Mouse (Mus musculus) myocyte (in vitro differentiated cells): ENCODE measurements at regions not wholly inside any gene's neighbourhood (a gene's known extent, or its start where the extent isn't known, plus 50 kb on each side); places are given as distances from the start of the nearest gene placed in this dataset.

ENCODE experiments used
- H3K27me3 ChIP-seq: one replicate; pipeline ENCODE4 v1.6.1; 2011; ENCODE audit not compliant: control insufficient read depth, insufficient read depth, insufficient read length
- H3K36me3 ChIP-seq: one replicate; pipeline ENCODE4 v1.6.1; 2011; ENCODE audit not compliant: control insufficient read depth, insufficient read depth
- H3K4me2 ChIP-seq: one replicate; pipeline ENCODE4 v1.6.1; 2011; ENCODE audit warnings: low read depth, control low read depth
- H3K4me3 ChIP-seq: one replicate; pipeline ENCODE4 v1.5.1; 2011; ENCODE audit warnings: mild to moderate bottlenecking, control low read depth, moderate library complexity
- H3K79me2 ChIP-seq: one replicate; pipeline ENCODE4 v1.6.1; 2011; ENCODE audit not compliant: control insufficient read depth, insufficient read depth
- H3ac ChIP-seq: one replicate; pipeline ENCODE4 v1.6.1; 2011; ENCODE audit not compliant: control insufficient read depth, insufficient read length
- CEBPB ChIP-seq: IDR thresholded peaks from 2 replicates; pipeline ENCODE4 v1.6.1; 2011; ENCODE audit warnings: mild to moderate bottlenecking, moderate library complexity; ENCODE audit not compliant: poor library complexity, insufficient read depth, severe bottlenecking
- E2F4 ChIP-seq: IDR thresholded peaks from one replicate; pipeline ENCODE4 v1.6.1; 2011; ENCODE audit warnings: mild to moderate bottlenecking, control low read depth, moderate library complexity; ENCODE audit not compliant: insufficient read depth
- MAX ChIP-seq: IDR thresholded peaks from one replicate; pipeline ENCODE4 v1.6.1; 2011; ENCODE audit warnings: low read depth, mild to moderate bottlenecking, control low read depth
- MYOD1 ChIP-seq, 3 experiments: IDR thresholded peaks; one replicate each; pipeline ENCODE4 v1.6.1; 2011; ENCODE audit warnings: control low read depth in 2 of 3, low read depth in 2 of 3, mild to moderate bottlenecking in 2 of 3, moderate library complexity in 1 of 3; ENCODE audit not compliant: insufficient read length in 2 of 3, control insufficient read depth in 1 of 3
- MYOG ChIP-seq, 3 experiments: IDR thresholded peaks; one replicate each; pipeline ENCODE4 v1.6.1; 2011; ENCODE audit warnings: control low read depth in 2 of 3, low read depth in 2 of 3, mild to moderate bottlenecking in 2 of 3; ENCODE audit not compliant: insufficient read length in 2 of 3, control insufficient read depth in 1 of 3, insufficient read depth in 1 of 3
- POLR2A ChIP-seq: IDR thresholded peaks from one replicate; pipeline ENCODE4 v1.6.1; 2011; ENCODE audit warnings: low read depth, mild to moderate bottlenecking, control low read depth, moderate library complexity; ENCODE audit not compliant: insufficient read length
- POLR2AphosphoS2 ChIP-seq: IDR thresholded peaks from one replicate; pipeline ENCODE4 v1.6.1; 2011; ENCODE audit warnings: low read depth, control low read depth; ENCODE audit not compliant: insufficient read length
- REST ChIP-seq: IDR thresholded peaks from one replicate; pipeline ENCODE4 v1.6.1; 2011; ENCODE audit warnings: mild to moderate bottlenecking, control low read depth, moderate library complexity; ENCODE audit not compliant: insufficient read depth, insufficient read length
- SRF ChIP-seq: IDR thresholded peaks from one replicate; pipeline ENCODE4 v1.6.1; 2011; ENCODE audit warnings: low read depth; ENCODE audit not compliant: control insufficient read depth, insufficient read length
- TCF12 ChIP-seq: IDR thresholded peaks from one replicate; pipeline ENCODE4 v1.6.1; 2011; ENCODE audit warnings: mild to moderate bottlenecking, control low read depth; ENCODE audit not compliant: poor library complexity, insufficient read depth, severe bottlenecking
- TCF3 ChIP-seq: IDR thresholded peaks from one replicate; pipeline ENCODE4 v1.6.1; 2011; ENCODE audit warnings: low read depth, control low read depth; ENCODE audit not compliant: insufficient read length
- USF1 ChIP-seq: IDR thresholded peaks from one replicate; pipeline ENCODE4 v1.6.1; 2011; ENCODE audit warnings: low read depth, mild to moderate bottlenecking, control low read depth, moderate library complexity

DNA sequence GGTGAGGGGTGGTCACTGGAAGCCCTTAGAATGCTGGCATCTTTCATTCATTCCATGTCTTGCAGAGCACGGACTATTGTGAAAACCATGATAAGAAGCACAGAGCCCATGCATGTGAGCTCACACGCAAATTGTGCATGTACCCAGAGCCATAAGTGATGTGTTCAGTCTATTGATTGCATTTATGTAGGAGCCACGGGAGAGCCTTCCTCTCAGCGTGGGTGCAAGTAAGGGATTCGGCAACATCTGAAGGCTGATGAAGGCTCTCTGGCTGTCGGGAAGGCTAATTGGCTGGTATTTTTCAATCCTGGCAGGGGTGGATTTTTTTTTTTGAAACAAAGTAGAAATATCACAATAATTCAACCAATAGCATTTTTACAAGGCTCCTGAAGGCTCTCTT, 150.5 kb downstream of the Sox11 start:
- H3K4me3 ChIP-seq = no peak overlapping the region
- H3ac ChIP-seq = no peak overlapping the region
- H3K27me3 ChIP-seq = no peaks in the 10 kb centered on the region
- H3K36me3 ChIP-seq = no peaks in the 10 kb centered on the region
- H3K4me2 ChIP-seq = no peak overlapping the region
- no peaks in the 10 kb centered on the region for H3K79me2 ChIP-seq
- TF ChIP-seq REST = no peak
- no peak for TF ChIP-seq MYOD1 (IDR thresholded peaks at IDR 0.05; ENCODE audit: control insufficient read depth in 1 of 3, insufficient read length in 2 of 3, low read depth in 2 of 3)
- no peak for TF ChIP-seq USF1
- TF ChIP-seq TCF12 = no peak
- TF ChIP-seq MYOG (IDR thresholded peaks at IDR 0.05; ENCODE audit: control insufficient read depth in 1 of 3, insufficient read depth in 1 of 3, insufficient read length in 2 of 3, low read depth in 2 of 3) = no peak
- no peak for TF ChIP-seq E2F4

DNA sequence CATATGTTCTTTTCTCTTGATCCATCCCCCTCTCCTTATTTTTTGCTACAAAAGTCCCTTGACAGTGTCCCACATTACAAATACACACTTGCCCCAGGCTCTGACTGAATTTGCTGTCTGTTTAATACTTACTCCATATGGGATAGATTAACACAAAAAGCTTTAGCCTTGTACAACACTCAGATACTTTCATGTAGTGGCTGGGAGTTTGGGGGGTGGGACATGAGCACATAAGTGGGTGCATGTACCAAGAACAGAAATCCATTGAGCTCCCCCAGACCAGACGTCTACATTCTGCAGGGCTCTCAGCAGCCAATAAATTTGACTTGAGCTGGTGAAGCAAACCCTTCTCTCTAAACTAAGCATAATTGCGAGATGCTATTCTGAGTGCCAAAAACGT, 154.9 kb downstream of the Sox11 start:
- Histone ChIP-seq H3K4me2 (no peak overlapping the region), H3K27me3 (no peaks in the 10 kb centered on the region), H3K36me3 (no peaks in the 10 kb centered on the region), H3K4me3 (no peak overlapping the region), H3K79me2 (no peaks in the 10 kb centered on the region), H3ac (no peak overlapping the region)
- TF ChIP-seq POLR2AphosphoS2 = no peak
- TF ChIP-seq REST = no peak

DNA sequence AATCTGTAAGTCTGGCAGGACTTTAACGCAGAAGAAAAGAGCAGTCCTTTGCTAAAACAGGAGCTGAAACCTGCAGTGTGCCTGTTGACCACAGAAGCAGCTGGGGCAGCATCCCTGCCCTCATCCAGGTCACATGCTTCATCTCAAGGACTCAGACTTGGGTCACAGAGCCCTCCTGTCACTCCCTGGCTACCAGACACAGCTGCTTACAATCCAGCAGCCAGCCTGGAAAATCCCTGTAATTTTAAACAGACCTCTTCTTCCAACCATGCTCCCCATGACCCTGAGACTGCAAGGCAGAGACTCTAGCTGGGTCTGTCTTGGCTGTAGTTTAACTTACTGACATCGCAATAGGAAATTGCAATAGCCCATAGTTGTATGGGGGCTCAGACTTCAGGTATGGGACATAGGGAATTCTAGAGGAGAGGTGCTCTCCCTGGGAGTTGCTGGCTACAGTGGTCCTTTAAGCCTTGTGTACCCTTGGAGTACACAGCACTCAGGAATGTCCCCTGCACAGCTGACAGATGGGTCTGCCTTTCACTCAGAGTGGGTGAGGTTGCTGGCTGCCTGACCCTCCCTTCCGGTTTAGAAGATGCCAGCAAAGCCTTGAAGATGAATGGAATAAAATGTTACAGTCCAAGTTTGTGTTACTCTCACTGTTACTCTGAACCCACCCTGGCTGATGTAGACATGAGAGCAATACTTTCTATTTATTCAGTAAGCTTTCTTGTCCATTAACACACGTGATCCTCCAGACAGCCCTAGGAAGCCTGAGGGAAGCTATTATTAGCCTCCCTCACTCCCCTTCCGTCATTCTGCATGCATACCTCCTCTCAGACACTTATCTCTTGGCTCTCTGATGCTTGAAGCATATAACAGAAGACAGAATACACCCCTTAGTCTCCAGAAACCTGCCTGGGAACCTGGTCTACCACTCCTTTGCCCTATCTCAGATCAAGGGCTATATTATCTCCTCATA, 159.7 kb downstream of the Sox11 start:
- peak overlapping the region; percentile 24 for H3K4me2 ChIP-seq
- H3K79me2 ChIP-seq = no peaks in the 10 kb centered on the region
- no peaks in the 10 kb centered on the region for H3K36me3 ChIP-seq
- H3K27me3 ChIP-seq = no peaks in the 10 kb centered on the region
- no peak overlapping the region for H3K4me3 ChIP-seq
- H3ac ChIP-seq = no peak overlapping the region
- TF ChIP-seq E2F4 = no peak
- no peak for TF ChIP-seq TCF3
- no peak for TF ChIP-seq TCF12
- TF ChIP-seq USF1 = no peak
- no peak for TF ChIP-seq MAX
- TF ChIP-seq POLR2AphosphoS2 = no peak
- no peak for TF ChIP-seq CEBPB
- TF ChIP-seq REST = no peak
- no peak for TF ChIP-seq POLR2A
- TF ChIP-seq SRF = no peak
- peak in 1 of 3 experiments; percentile 82 for TF ChIP-seq MYOD1 (IDR thresholded peaks at IDR 0.05; ENCODE audit: control insufficient read depth in 1 of 3, insufficient read length in 2 of 3, low read depth in 2 of 3)
- peak in 1 of 3 experiments; percentile 47 for TF ChIP-seq MYOG (IDR thresholded peaks at IDR 0.05; ENCODE audit: control insufficient read depth in 1 of 3, insufficient read depth in 1 of 3, insufficient read length in 2 of 3, low read depth in 2 of 3)

DNA sequence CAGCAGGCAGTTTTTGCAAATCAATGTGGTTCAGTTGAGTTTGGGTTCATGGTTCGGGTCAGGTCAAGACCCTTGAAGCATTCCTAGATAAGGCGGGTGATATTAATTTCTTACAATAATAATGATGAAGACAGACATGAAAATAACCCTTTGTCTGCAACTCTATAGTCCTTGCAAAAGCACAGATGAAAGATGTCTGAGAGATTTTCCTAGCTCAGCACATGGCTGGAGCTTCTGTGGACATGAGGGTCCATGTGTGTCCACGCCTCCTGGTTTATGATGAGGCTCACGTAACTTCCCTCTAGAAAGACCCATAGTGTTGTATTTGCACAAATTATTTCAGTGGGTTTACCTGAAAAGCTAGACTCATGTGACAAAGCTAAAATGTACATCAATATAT, 168.8 kb downstream of the Sox11 start:
- TF ChIP-seq POLR2AphosphoS2 (no peak), CEBPB (no peak), E2F4 (no peak), TCF3 (no peak), MAX (no peak), SRF (no peak), POLR2A (no peak), MYOD1 (IDR thresholded peaks at IDR 0.05; ENCODE audit: control insufficient read depth in 1 of 3, insufficient read length in 2 of 3, low read depth in 2 of 3) (no peak)
- Histone ChIP-seq H3K27me3 (no peaks in the 10 kb centered on the region), H3K79me2 (no peaks in the 10 kb centered on the region), H3K4me3 (no peak overlapping the region), H3K36me3 (no peaks in the 10 kb centered on the region), H3K4me2 (no peak overlapping the region), H3ac (no peak overlapping the region)

DNA sequence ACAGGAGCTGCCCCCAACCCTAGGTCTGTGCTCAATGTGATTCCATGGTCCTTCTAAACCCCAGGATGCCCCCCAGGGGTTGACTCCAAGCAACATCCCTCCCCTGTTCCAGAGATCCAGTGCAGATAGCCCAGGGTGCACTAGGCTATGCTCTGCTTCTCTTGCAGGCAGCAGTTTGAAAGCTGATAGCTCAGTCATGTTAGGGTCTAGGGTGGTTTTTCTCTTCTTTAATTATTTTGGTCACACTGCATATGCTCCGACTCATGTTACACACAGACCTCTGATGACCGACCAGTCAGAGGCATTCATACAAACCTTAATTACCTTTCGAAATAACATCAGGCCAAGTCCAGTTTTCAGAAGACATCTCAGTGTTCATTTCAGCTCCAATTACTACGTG, 169.2 kb downstream of the Sox11 start:
- no peaks in the 10 kb centered on the region for H3K36me3 ChIP-seq
- no peaks in the 10 kb centered on the region for H3K27me3 ChIP-seq
- no peak overlapping the region for H3K4me2 ChIP-seq
- no peaks in the 10 kb centered on the region for H3K79me2 ChIP-seq
- no peak overlapping the region for H3ac ChIP-seq
- no peak overlapping the region for H3K4me3 ChIP-seq
- TF ChIP-seq CEBPB (no peak), USF1 (no peak), REST (no peak), TCF12 (no peak), TCF3 (no peak), MYOD1 (IDR thresholded peaks at IDR 0.05; ENCODE audit: control insufficient read depth in 1 of 3, insufficient read length in 2 of 3, low read depth in 2 of 3) (no peak), POLR2AphosphoS2 (no peak), E2F4 (no peak), MAX (no peak), POLR2A (no peak), SRF (no peak), MYOG (IDR thresholded peaks at IDR 0.05; ENCODE audit: control insufficient read depth in 1 of 3, insufficient read depth in 1 of 3, insufficient read length in 2 of 3, low read depth in 2 of 3) (no peak)
